Mouse (Mus musculus): ENCODE measurements around the gene Lhx6. TPM values are rescaled to one million over a fixed set of nuclear protein-coding genes. Genes with fewer than 3 reads are reported as not detected.

Lhx6 gene
- polyA plus RNA-seq, 1 experiment from 2014 or later: 11.6 TPM

- ATAC-seq (replicated peaks; ENCODE audit: insufficient number of reproducible peaks, low FRiP score, low TSS enrichment, low read depth) (no peak), DNase-seq (ENCODE audit: low spot score) (no peak)
- H3K27ac ChIP-seq (replicated peaks; ENCODE audit: low read depth, low read length): no peak overlapping the region
- H3K4me2 ChIP-seq (ENCODE audit: low read depth, low read length): no peak overlapping the region
- no peaks in the 10 kb centered on the region for H3K27me3 ChIP-seq (ENCODE audit: control insufficient read depth, insufficient read depth, low read length)
- H3K4me1 ChIP-seq (ENCODE audit: control insufficient read depth, insufficient read depth, low read length): peaks cover 5% of the 10 kb centered on the region
- H3K9ac ChIP-seq (replicated peaks; ENCODE audit: low read length): no peak overlapping the region
- H3K9me3 ChIP-seq (replicated peaks; ENCODE audit: control insufficient read depth, low read length): no peaks in the 10 kb centered on the region
- WGBS: 92% methylated on average over 5 of the region's 5 CpGs
- no peaks in the 10 kb centered on the region; the same call in 1 of the 2 replicates for H3K36me3 ChIP-seq (replicated peaks; ENCODE audit: control insufficient read depth, insufficient read depth, low read depth, low read length)
- no peak overlapping the region for H3K4me3 ChIP-seq (ENCODE audit: low read depth, low read length)
Measured at GRCm38 (mm10) chr2:36075210-36075609, 30.0 kb downstream of the Lhx6 start.

GRCm38 (mm10) chr2:36073781-36074180, 31.4 kb downstream of the Lhx6 start:
- no peak overlapping the region for H3K27ac ChIP-seq (replicated peaks; ENCODE audit: low read depth, low read length)
- no peaks in the 10 kb centered on the region for H3K9me3 ChIP-seq (replicated peaks; ENCODE audit: control insufficient read depth, low read length)
- ATAC-seq (replicated peaks; ENCODE audit: insufficient number of reproducible peaks, low FRiP score, low TSS enrichment, low read depth): no peak
- no peaks in the 10 kb centered on the region for H3K36me3 ChIP-seq (replicated peaks; ENCODE audit: control insufficient read depth, insufficient read depth, low read depth, low read length)
- no peak overlapping the region for H3K4me3 ChIP-seq (ENCODE audit: low read depth, low read length)
- no peaks in the 10 kb centered on the region for H3K27me3 ChIP-seq (ENCODE audit: control insufficient read depth, insufficient read depth, low read length)
- no peak for DNase-seq (ENCODE audit: low spot score)
- peaks cover 5% of the 10 kb centered on the region for H3K4me1 ChIP-seq (ENCODE audit: control insufficient read depth, insufficient read depth, low read length)
- H3K9ac ChIP-seq (replicated peaks; ENCODE audit: low read length): no peak overlapping the region
- WGBS: 58% methylated on average over 3 of the region's 3 CpGs
- no peak overlapping the region for H3K4me2 ChIP-seq (ENCODE audit: low read depth, low read length)

DNA sequence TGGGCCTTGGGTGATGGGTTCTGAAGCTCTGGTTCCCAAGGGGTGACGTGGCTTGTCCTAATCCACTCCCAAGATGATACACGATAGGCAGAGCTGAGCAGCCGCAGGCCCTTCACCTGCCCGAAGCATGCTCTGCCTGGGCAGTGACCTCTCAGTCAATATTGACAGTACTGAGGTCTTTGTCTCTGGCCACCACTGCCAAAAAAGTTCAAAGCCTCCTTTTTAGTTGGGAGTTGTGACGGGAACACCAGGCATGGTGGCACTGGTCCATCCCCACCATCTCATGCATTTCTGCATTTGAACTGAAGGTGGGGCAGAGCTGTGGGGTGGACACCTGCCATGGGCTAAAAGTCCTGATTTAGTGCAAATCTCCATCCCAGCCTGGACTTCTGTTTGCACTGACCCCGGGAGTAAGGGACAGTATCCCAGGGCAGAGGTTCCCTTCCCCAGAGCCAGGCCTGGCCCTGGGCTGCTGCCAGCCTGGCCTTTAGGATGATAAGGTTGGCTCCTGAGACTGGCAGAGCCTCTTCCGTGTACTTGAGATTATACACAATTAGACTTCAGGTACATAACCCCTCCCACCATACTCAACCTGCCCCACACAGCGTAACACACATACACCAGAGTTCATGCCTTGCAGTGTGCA, 33.4 kb downstream of the Lhx6 start:
- no peak overlapping the region for H3K4me2 ChIP-seq (ENCODE audit: low read depth, low read length)
- no peak overlapping the region for H3K4me3 ChIP-seq (ENCODE audit: low read depth, low read length)
- no peaks in the 10 kb centered on the region for H3K27me3 ChIP-seq (ENCODE audit: control insufficient read depth, insufficient read depth, low read length)
- no peaks in the 10 kb centered on the region for H3K4me1 ChIP-seq (ENCODE audit: control insufficient read depth, insufficient read depth, low read length)
- no peak for DNase-seq (ENCODE audit: low spot score)
- H3K9ac ChIP-seq (replicated peaks; ENCODE audit: low read length): no peak overlapping the region
- WGBS: 78% methylated on average over 8 of the region's 8 CpGs
- H3K9me3 ChIP-seq (replicated peaks; ENCODE audit: control insufficient read depth, low read length): no peaks in the 10 kb centered on the region
- no peaks in the 10 kb centered on the region for H3K36me3 ChIP-seq (replicated peaks; ENCODE audit: control insufficient read depth, insufficient read depth, low read depth, low read length)
- ATAC-seq (replicated peaks; ENCODE audit: insufficient number of reproducible peaks, low FRiP score, low TSS enrichment, low read depth): no peak
- no peak overlapping the region for H3K27ac ChIP-seq (replicated peaks; ENCODE audit: low read depth, low read length)

DNA sequence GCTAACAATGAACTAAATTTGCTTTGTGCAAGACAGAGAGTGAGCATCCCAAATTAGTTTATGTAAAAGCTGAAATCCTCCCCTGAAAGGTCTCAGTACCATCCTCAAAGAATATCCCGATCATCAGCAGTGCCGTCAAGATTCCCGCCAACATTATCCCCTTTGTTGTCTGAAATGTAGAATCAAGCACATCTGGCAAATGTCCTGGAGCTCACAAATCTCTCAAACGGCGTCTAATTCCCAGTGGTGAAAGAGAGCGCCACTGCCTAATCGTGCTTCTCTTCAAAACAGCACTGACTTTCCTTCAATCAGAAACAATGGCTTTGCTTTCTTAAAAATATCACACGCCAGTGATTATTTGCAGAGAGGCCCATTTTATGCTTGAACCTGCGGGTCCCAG, 38.1 kb downstream of the Lhx6 start:
- no peaks in the 10 kb centered on the region for H3K27me3 ChIP-seq (ENCODE audit: control insufficient read depth, insufficient read depth, low read length)
- no peaks in the 10 kb centered on the region for H3K4me1 ChIP-seq (ENCODE audit: control insufficient read depth, insufficient read depth, low read length)
- ATAC-seq (replicated peaks; ENCODE audit: insufficient number of reproducible peaks, low FRiP score, low TSS enrichment, low read depth): no peak

GRCm38 (mm10) chr2:36061409-36061808, 43.8 kb downstream of the Lhx6 start:
- 61% methylated on average over 5 of the region's 5 CpGs for WGBS
- Histone ChIP-seq H3K9me3 (replicated peaks; ENCODE audit: control insufficient read depth, low read length) (no peaks in the 10 kb centered on the region; the same call in 1 of the 2 replicates), H3K4me2 (ENCODE audit: low read depth, low read length) (no peak overlapping the region), H3K27ac (replicated peaks; ENCODE audit: low read depth, low read length) (no peak overlapping the region), H3K27me3 (ENCODE audit: control insufficient read depth, insufficient read depth, low read length) (no peaks in the 10 kb centered on the region), H3K4me3 (ENCODE audit: low read depth, low read length) (no peak overlapping the region), H3K36me3 (replicated peaks; ENCODE audit: control insufficient read depth, insufficient read depth, low read depth, low read length) (no peaks in the 10 kb centered on the region), H3K9ac (replicated peaks; ENCODE audit: low read length) (no peak overlapping the region), H3K4me1 (ENCODE audit: control insufficient read depth, insufficient read depth, low read length) (no peaks in the 10 kb centered on the region)
- ATAC-seq (replicated peaks; ENCODE audit: insufficient number of reproducible peaks, low FRiP score, low TSS enrichment, low read depth) (no peak), DNase-seq (ENCODE audit: low spot score) (no peak)

More for the DNA sequence above, 38.1 kb downstream of the Lhx6 start:
- no peak overlapping the region for H3K4me2 ChIP-seq (ENCODE audit: low read depth, low read length)
- no peak for DNase-seq (ENCODE audit: low spot score)
- H3K4me3 ChIP-seq (ENCODE audit: low read depth, low read length): no peak overlapping the region
- no peaks in the 10 kb centered on the region for H3K36me3 ChIP-seq (replicated peaks; ENCODE audit: control insufficient read depth, insufficient read depth, low read depth, low read length)
- H3K9me3 ChIP-seq (replicated peaks; ENCODE audit: control insufficient read depth, low read length): no peaks in the 10 kb centered on the region; the same call in 1 of the 2 replicates
- WGBS: 49% methylated on average over 9 of the region's 9 CpGs
- H3K9ac ChIP-seq (replicated peaks; ENCODE audit: low read length): no peak overlapping the region
- no peak overlapping the region for H3K27ac ChIP-seq (replicated peaks; ENCODE audit: low read depth, low read length)

GRCm38 (mm10) chr2:36056248-36056647, 49.0 kb downstream of the Lhx6 start:
- Histone ChIP-seq H3K27me3 (ENCODE audit: control insufficient read depth, insufficient read depth, low read length) (no peaks in the 10 kb centered on the region), H3K36me3 (replicated peaks; ENCODE audit: control insufficient read depth, insufficient read depth, low read depth, low read length) (no peaks in the 10 kb centered on the region), H3K27ac (replicated peaks; ENCODE audit: low read depth, low read length) (no peak overlapping the region), H3K9me3 (replicated peaks; ENCODE audit: control insufficient read depth, low read length) (no peaks in the 10 kb centered on the region), H3K4me1 (ENCODE audit: control insufficient read depth, insufficient read depth, low read length) (no peaks in the 10 kb centered on the region), H3K4me3 (ENCODE audit: low read depth, low read length) (no peak overlapping the region), H3K9ac (replicated peaks; ENCODE audit: low read length) (no peak overlapping the region), H3K4me2 (ENCODE audit: low read depth, low read length) (no peak overlapping the region)
- no peak for ATAC-seq (replicated peaks; ENCODE audit: insufficient number of reproducible peaks, low FRiP score, low TSS enrichment, low read depth)
- peak; percentile 39 for DNase-seq (ENCODE audit: low spot score)
- 11% methylated on average over 3 of the region's 3 CpGs for WGBS

GRCm38 (mm10) chr2:36053249-36053648, 52.0 kb downstream of the Lhx6 start:
- WGBS: 80% methylated on average over 3 of the region's 3 CpGs
- Histone ChIP-seq H3K27me3 (ENCODE audit: control insufficient read depth, insufficient read depth, low read length) (no peaks in the 10 kb centered on the region), H3K27ac (replicated peaks; ENCODE audit: low read depth, low read length) (no peak overlapping the region), H3K4me1 (ENCODE audit: control insufficient read depth, insufficient read depth, low read length) (peaks cover 1% of the 10 kb centered on the region; the same call in 1 of the 2 replicates), H3K4me2 (ENCODE audit: low read depth, low read length) (no peak overlapping the region), H3K9ac (replicated peaks; ENCODE audit: low read length) (no peak overlapping the region), H3K36me3 (replicated peaks; ENCODE audit: control insufficient read depth, insufficient read depth, low read depth, low read length) (no peaks in the 10 kb centered on the region), H3K9me3 (replicated peaks; ENCODE audit: control insufficient read depth, low read length) (no peaks in the 10 kb centered on the region), H3K4me3 (ENCODE audit: low read depth, low read length) (no peak overlapping the region)
- ATAC-seq (replicated peaks; ENCODE audit: insufficient number of reproducible peaks, low FRiP score, low TSS enrichment, low read depth) (no peak), DNase-seq (ENCODE audit: low spot score) (no peak)

GRCm38 (mm10) chr2:36049567-36049954, 55.6 kb downstream of the Lhx6 start:
- ATAC-seq (replicated peaks; ENCODE audit: insufficient number of reproducible peaks, low FRiP score, low TSS enrichment, low read depth) (peak; percentile 53; the same call in 1 of the 2 replicates), DNase-seq (ENCODE audit: low spot score) (no peak)
- Histone ChIP-seq H3K4me1 (ENCODE audit: control insufficient read depth, insufficient read depth, low read length) (peaks cover 4% of the 10 kb centered on the region; the same call in 1 of the 2 replicates), H3K9me3 (replicated peaks; ENCODE audit: control insufficient read depth, low read length) (no peaks in the 10 kb centered on the region), H3K4me2 (ENCODE audit: low read depth, low read length) (peak overlapping the region; percentile 76), H3K36me3 (replicated peaks; ENCODE audit: control insufficient read depth, insufficient read depth, low read depth, low read length) (no peaks in the 10 kb centered on the region), H3K27ac (replicated peaks; ENCODE audit: low read depth, low read length) (no peak overlapping the region), H3K27me3 (ENCODE audit: control insufficient read depth, insufficient read depth, low read length) (no peaks in the 10 kb centered on the region), H3K4me3 (ENCODE audit: low read depth, low read length) (peak overlapping the region; percentile 90), H3K9ac (replicated peaks; ENCODE audit: low read length) (no peak overlapping the region)
- 44% methylated on average over 10 of the region's 10 CpGs for WGBS

Data from embryonic facial prominence, embryonic 11.5 days (tissue).